Mouse (Mus musculus) spleen, postnatal 14 days (tissue): ENCODE measurements at regions not wholly inside any gene's neighbourhood (a gene's known extent, or its start where the extent isn't known, plus 50 kb on each side); places are given as distances from the start of the nearest gene placed in this dataset.
A peak's percentile ranks its signal among the peaks of the same experiment; 100 is the strongest.

Source experiments
- DNase-seq, 2 experiments: peaks; one replicate each; pipeline ENCODE4 v3.0.0; 2021 to 2022; ENCODE audit warnings: low spot score in 2 of 2

- DNase-seq, result no peak
These were observed 54.6 kb upstream of the Card11 start for GRCm38 (mm10) chr5:141054991-141055390.

GRCm38 (mm10) chr5:141055596-141056343 lies 55.4 kb upstream of the Card11 start:
- DNase-seq, result peak in 1 of 2 experiments; percentile 43

- no peak for DNase-seq
These were observed 57.8 kb upstream of the Card11 start for GRCm38 (mm10) chr5:141058141-141058540.

- no peak for DNase-seq
These were observed 58.5 kb upstream of the Card11 start for GRCm38 (mm10) chr5:141058863-141059262.

- no peak for DNase-seq
These were observed 61.8 kb upstream of the Card11 start for GRCm38 (mm10) chr5:141062144-141062543.

GRCm38 (mm10) chr5:141067561-141067960 lies 67.2 kb upstream of the Card11 start:
- no peak for DNase-seq

- no peak for DNase-seq
These were observed 74.1 kb upstream of the Card11 start for GRCm38 (mm10) chr5:141074457-141074856.

GRCm38 (mm10) chr5:141076158-141076557 lies 75.8 kb upstream of the Card11 start:
- no peak for DNase-seq

- no peak for DNase-seq
These were observed 76.6 kb upstream of the Card11 start for GRCm38 (mm10) chr5:141076942-141077341.

GRCm38 (mm10) chr5:141080896-141081295 lies 80.5 kb upstream of the Card11 start:
- DNase-seq, result no peak

- DNase-seq, result peak in 1 of 2 experiments; percentile 15
These were observed 83.8 kb upstream of the Card11 start for GRCm38 (mm10) chr5:141084056-141084730.

GRCm38 (mm10) chr5:141084746-141085145 lies 84.4 kb upstream of the Card11 start:
- DNase-seq, result no peak

- no peak for DNase-seq
These were observed 91.3 kb upstream of the Card11 start for GRCm38 (mm10) chr5:141091676-141092075.

- peak in 1 of 2 experiments; percentile 21 for DNase-seq
These were observed 93.3 kb upstream of the Card11 start for GRCm38 (mm10) chr5:141093641-141094040.

GRCm38 (mm10) chr5:141097878-141098277 lies 97.5 kb upstream of the Card11 start:
- no peak for DNase-seq

GRCm38 (mm10) chr5:141111666-141112065 lies 111.3 kb upstream of the Card11 start:
- DNase-seq, result no peak

- DNase-seq, result no peak
These were observed 115.0 kb upstream of the Card11 start for GRCm38 (mm10) chr5:141115273-141115904.

GRCm38 (mm10) chr5:141115963-141116362 lies 115.6 kb upstream of the Card11 start:
- no peak for DNase-seq

- DNase-seq, result no peak
These were observed 115.4 kb upstream of the Sdk1 start for GRCm38 (mm10) chr5:141125870-141126269.

- no peak for DNase-seq
These were observed 114.8 kb upstream of the Sdk1 start for GRCm38 (mm10) chr5:141126536-141126935.

GRCm38 (mm10) chr5:141131036-141131435 lies 110.3 kb upstream of the Sdk1 start:
- no peak for DNase-seq

- no peak for DNase-seq
These were observed 109.4 kb upstream of the Sdk1 start for GRCm38 (mm10) chr5:141131906-141132305.

- no peak for DNase-seq
These were observed 105.1 kb upstream of the Sdk1 start for GRCm38 (mm10) chr5:141136239-141136638.
